ENCODE assay signal across 9 mouse cellular contexts in genomic region chr13:109664956-109665802, GRCm38 (mm10).
DNase-seq lines count a peak whose midpoint lies in the region; ATAC-seq and TF ChIP-seq lines count a peak whose summit lies in the region.
"Had no signal": no experiment of that assay in that cellular context is flagged by ENCODE, and none has a peak within 500 bp of the region (broad histone marks: within the 10 kb centered on the region; RNA-seq: fewer than 3 reads in every experiment).

No protein-coding gene starts in this region.

- no peak overlapping the region for H3K4me3 ChIP-seq in liver, embryonic 11.5 days (ENCODE audit: low read depth, low read length)
- no peak overlapping the region for H3K4me3 ChIP-seq in liver, embryonic 14.5 days (ENCODE audit: insufficient read depth in 1 of 2, low read depth in 2 of 2, low read length in 2 of 2)

- peaks cover 36% of the 10 kb centered on the region for H3K4me1 ChIP-seq in liver, embryonic 11.5 days (replicated peaks; ENCODE audit: control insufficient read depth, insufficient read depth, low read length)
- peaks cover 41 to 50% of the 10 kb centered on the region in 2 experiments for H3K4me1 ChIP-seq in liver, embryonic 14.5 days (replicated peaks; ENCODE audit: control insufficient read depth in 2 of 2, insufficient read depth in 2 of 2, low read length in 1 of 2)

- H3K9me3 ChIP-seq in liver, embryonic 11.5 days (ENCODE audit: control insufficient read depth, low read length) = no peaks in the 10 kb centered on the region
- no peaks in the 10 kb centered on the region for H3K9me3 ChIP-seq in liver, embryonic 14.5 days (ENCODE audit: control insufficient read depth, low read length)

- peak overlapping the region; percentile 45 for H3K4me2 ChIP-seq in liver, embryonic 11.5 days
- peak overlapping the region; percentile 57 for H3K4me2 ChIP-seq in liver, embryonic 14.5 days (ENCODE audit: low read depth)

- no peak for TF ChIP-seq CTCF in liver, embryonic 14.5 days (IDR thresholded peaks at IDR 0.05; ENCODE audit: low read depth)

- 58% methylated on average over 10 of the region's 10 CpGs for WGBS in liver, embryonic 11.5 days
- WGBS in liver, embryonic 14.5 days (ENCODE audit: insufficient replicate concordance) = 48% methylated on average over 10 of the region's 10 CpGs

- ATAC-seq in liver, embryonic 11.5 days (replicated peaks; ENCODE audit: low FRiP score) = peak; percentile 56
- peak; percentile 58 for ATAC-seq in liver, embryonic 14.5 days (ENCODE audit: insufficient read depth)
- no peak for ATAC-seq in granulocyte monocyte progenitor cell, adult 5-6 weeks (replicated peaks; ENCODE audit: poor library complexity, severe bottlenecking)

- H3K27me3 ChIP-seq in liver, embryonic 11.5 days (replicated peaks; ENCODE audit: control insufficient read depth, insufficient read depth, low read length) = no peaks in the 10 kb centered on the region
- H3K27me3 ChIP-seq in liver, embryonic 14.5 days (ENCODE audit: control insufficient read depth, insufficient read depth, low read length) = no peaks in the 10 kb centered on the region

- H3K9ac ChIP-seq in liver, embryonic 11.5 days (ENCODE audit: low read depth, low read length) = peak overlapping the region; percentile 9; the same call in 1 of the 2 replicates
- peak overlapping the region; percentile 53 for H3K9ac ChIP-seq in liver, embryonic 14.5 days (replicated peaks)

- no peaks in the 10 kb centered on the region for H3K36me3 ChIP-seq in liver, embryonic 11.5 days (ENCODE audit: control insufficient read depth, insufficient read depth, low read length)
- no peaks in the 10 kb centered on the region for H3K36me3 ChIP-seq in liver, embryonic 14.5 days (replicated peaks; ENCODE audit: control insufficient read depth, insufficient read depth, low read depth)

- peak overlapping the region; percentile 81 for H3K27ac ChIP-seq in liver, embryonic 11.5 days (ENCODE audit: low read depth, low read length)
- peak overlapping the region; percentile 82 for H3K27ac ChIP-seq in liver, embryonic 14.5 days

- peak; percentile 10 for DNase-seq in adrenal gland, adult 2 months
- DNase-seq in adrenal gland, adult 8-10 months = no peak
- DNase-seq in liver, embryonic 11.5 days (ENCODE audit: low spot score) = no peak
- DNase-seq in liver = no peak
- no peak for DNase-seq in liver, embryonic 14.5 days (ENCODE audit: low read depth in 3 of 3, low spot score in 3 of 3)
- DNase-seq in retina, embryonic 14.5 days (ENCODE audit: low spot score) = peak; percentile 46
- no peak for DNase-seq in gastrocnemius, adult 18-20 months (ENCODE audit: low spot score)
- DNase-seq: gastrocnemius, postnatal 10 days had no signal

- TF ChIP-seq EP300 in liver, embryonic 14.5 days (IDR thresholded peaks at IDR 0.05; ENCODE audit: low read depth) = no peak

Comparison
In these comparisons a context has a peak if more than half of its experiments do, and no peak if none do; other contexts are left out.
1. DNase-seq: peak in adrenal gland, adult 2 months (single experiment) and retina, embryonic 14.5 days (single experiment); none in adrenal gland, adult 8-10 months (single experiment), liver, embryonic 11.5 days (single experiment), liver (single experiment), liver, embryonic 14.5 days (0 of 3) and gastrocnemius, adult 18-20 months (single experiment).